Mouse (Mus musculus) urinary bladder, adult 18-20 months (tissue): ENCODE measurements around the gene Atp6ap1.
A peak's percentile ranks its signal among the peaks of the same experiment; 100 is the strongest.

Source experiments
- DNase-seq, 2 experiments: peaks; one replicate each; pipeline ENCODE4 v3.0.0; 2022; ENCODE audit warnings: low spot score in 2 of 2, mixed read lengths in 2 of 2

Gene Atp6ap1

DNA sequence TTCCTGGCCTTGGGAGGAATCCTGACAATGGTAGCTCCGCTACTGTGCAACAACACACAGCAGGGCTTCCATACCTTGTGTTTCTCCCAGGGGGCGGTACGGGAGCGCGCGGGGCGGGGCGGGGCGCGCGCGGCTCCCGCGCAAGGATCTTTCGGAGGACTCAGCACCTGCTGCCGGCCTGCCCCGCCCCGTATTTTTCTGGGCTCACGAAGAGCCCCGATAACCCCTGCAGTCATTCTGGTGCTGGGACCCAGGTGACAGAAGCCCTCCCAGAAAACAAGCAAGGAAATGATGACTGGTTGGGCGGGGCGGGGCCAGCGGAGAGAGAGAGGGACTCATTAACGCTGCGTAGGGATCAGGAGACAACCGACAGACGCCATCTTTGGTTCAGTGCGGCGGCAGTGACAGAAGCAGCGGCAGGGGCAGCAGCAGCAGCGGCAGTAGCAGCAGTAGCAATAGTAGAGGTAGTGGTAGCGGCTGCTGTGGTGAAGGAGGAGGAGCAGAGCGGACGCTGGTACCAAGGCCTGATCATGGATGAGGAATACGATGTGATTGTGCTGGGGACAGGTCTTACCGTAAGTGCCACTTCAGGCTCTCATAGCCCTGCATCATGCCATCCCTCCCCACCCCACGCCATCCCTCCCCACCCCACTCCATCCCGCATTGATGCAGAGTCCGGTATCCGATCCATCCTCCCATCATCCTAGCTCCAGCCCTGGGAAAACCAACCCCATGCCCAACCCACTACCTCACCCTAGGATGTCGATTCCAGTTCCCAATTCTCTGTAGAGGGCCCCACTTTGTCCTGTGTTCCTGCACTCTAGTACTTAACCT, 8.2 kb downstream of the Atp6ap1 start, which contains the start of gene Gdi1:
Gdi1 (plus strand) TSS at position 132 of the 834 bp plus-strand sequence.
- DNase-seq: peak; percentile 53 to 63

GRCm38 (mm10) chrX:74312540-74313464, 15.9 kb downstream of the Atp6ap1 start, which contains the start of gene Fam50a:
TSS of gene Fam50a (plus strand) at chrX:74313033.
- peak; percentile 65 to 84 for DNase-seq

- DNase-seq: peak; percentile 64
These were observed 31.8 kb downstream of the Atp6ap1 start, which contains the start of gene Plxna3 for GRCm38 (mm10) chrX:74328725-74329161. TSS of gene Plxna3 (plus strand) at chrX:74329066.

- no peak for DNase-seq
These were observed 32.3 kb downstream of the Atp6ap1 start for GRCm38 (mm10) chrX:74329215-74329671.

DNA sequence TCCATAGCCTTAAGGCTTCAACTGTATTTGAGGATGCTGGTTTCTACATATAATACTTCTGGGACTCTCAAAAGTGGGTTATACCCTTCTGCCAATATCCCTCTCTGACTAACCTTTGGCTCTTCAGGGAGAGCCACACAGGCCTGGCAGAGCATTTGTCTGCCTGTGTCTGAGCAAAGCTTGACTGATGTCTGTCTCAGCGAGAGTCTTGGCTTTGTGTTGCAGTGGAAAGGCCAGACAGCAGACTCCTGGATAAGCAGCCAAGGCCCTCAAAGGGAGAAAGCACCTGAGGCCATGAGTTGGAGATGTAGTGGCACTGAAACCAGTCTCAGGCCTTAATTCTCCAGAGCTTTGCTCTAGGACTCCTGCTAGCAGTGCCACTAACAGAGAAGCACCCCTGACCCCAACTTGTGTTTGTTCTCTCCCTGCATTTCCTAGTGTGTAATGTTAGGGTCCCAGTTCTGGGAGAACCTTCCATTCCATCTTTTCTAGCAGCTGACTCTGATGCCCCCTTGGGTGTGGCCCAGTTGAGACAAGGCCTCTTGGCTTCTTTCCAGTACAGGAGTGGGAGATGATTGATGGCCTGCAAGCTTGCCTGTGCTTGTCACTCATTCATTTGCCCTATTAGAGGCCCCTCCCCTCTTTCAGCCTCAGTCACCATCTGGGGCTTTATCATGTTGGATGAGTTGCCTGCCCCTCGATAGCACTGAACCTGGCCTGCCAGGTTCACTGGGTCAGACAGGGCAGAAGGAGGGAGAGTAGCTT, 33.5 kb downstream of the Atp6ap1 start:
- DNase-seq: no peak

GRCm38 (mm10) chrX:74352645-74353466, 56.0 kb downstream of the Atp6ap1 start:
- no peak for DNase-seq

DNA sequence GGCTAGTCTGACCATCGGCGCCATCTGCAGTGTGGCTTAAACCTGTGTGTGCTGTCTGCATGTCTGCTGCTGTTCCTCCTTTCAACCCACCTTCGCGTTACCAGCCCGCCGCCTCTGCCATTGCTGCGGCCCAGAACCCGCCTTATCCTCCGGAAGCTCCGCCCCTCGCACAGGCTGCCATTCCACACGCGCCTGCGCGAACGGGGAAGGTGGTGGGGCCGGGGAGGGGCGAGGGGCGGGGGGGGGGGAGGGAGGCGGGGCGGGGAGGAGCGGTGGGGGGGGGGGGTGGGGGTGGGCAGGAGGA, 56.5 kb downstream of the Atp6ap1 start, which contains the start of gene Lage3:
Lage3 (minus strand) TSS at position 152 of the 304 bp plus-strand sequence.
- peak; percentile 42 to 65 for DNase-seq
